Mouse (Mus musculus): Measurements from ENCODE around the gene 6430571L13Rik. TPM values are rescaled to one million over a fixed set of nuclear protein-coding genes. Genes with fewer than 3 reads are reported as not detected.
A peak's percentile ranks its signal among the peaks of the same experiment; 100 is the strongest.
"Not testable (repeated sequence)": the region's sequence is repeated elsewhere in the genome, so short reads cannot be mapped to it uniquely, and the experiment has no call there.

The 6430571L13Rik gene
- total RNA-seq, 1 experiment from 2014 or later: 0.25 TPM

- no peak for ATAC-seq (replicated peaks in 1 of 2; ENCODE audit: insufficient read depth in 1 of 2, low FRiP score in 2 of 2, low TSS enrichment in 1 of 2, low read depth in 1 of 2, poor library complexity in 2 of 2, severe bottlenecking in 2 of 2)
Measured at GRCm38 (mm10) chr9:107304383-107304782, 36.0 kb upstream of the 6430571L13Rik start.

DNA sequence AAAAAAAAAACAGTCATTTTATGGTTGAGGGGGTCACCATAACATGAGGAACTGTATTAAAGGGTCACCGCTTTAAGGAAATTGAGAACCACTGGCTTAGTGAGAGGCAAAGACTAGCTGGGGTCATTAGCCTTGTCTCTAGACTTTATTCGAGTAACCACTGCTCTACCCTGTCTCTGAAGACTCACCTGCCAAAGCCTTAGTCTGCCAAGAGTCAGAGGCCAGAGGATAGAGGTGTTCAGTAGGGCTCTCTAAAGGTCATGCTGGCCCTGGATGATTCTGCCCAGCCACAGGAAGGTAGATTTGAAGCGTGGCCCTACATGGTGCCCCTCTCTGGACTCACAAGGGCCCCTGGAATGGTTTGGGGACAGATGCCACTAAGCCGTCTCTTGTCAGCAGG is 35.4 kb upstream of the 6430571L13Rik start:
- no peak for ATAC-seq (replicated peaks in 1 of 2; ENCODE audit: insufficient read depth in 1 of 2, low FRiP score in 2 of 2, low TSS enrichment in 1 of 2, low read depth in 1 of 2, poor library complexity in 2 of 2, severe bottlenecking in 2 of 2)

GRCm38 (mm10) chr9:107305601-107306542 is 34.5 kb upstream of the 6430571L13Rik start:
- peak; percentile 30 to 59; a peak in 3 of 4 replicates for ATAC-seq (replicated peaks in 1 of 2; ENCODE audit: insufficient read depth in 1 of 2, low FRiP score in 2 of 2, low TSS enrichment in 1 of 2, low read depth in 1 of 2, poor library complexity in 2 of 2, severe bottlenecking in 2 of 2)

DNA sequence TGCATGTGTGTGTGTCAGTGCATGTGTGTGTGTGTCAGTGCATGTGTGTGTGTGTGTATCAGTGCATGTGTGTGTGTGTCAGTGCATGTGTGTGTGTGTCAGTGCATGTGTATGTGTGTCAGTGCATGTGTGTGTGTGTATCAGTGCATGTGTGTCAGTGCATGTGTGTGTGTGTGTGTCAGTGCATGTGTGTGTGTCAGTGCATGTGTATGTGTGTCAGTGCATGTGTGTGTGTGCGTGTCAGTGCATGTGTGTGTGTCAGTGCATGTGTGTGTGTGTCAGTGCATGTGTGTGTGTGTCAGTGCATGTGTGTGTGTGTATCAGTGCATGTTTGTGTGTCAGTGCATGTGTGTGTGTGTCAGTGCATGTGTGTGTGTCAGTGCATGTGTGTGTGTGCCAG is 33.7 kb upstream of the 6430571L13Rik start:
- ATAC-seq (replicated peaks in 1 of 2; ENCODE audit: insufficient read depth in 1 of 2, low FRiP score in 2 of 2, low TSS enrichment in 1 of 2, low read depth in 1 of 2, poor library complexity in 2 of 2, severe bottlenecking in 2 of 2): not testable (repeated sequence)

- ATAC-seq (replicated peaks in 1 of 2; ENCODE audit: insufficient read depth in 1 of 2, low FRiP score in 2 of 2, low TSS enrichment in 1 of 2, low read depth in 1 of 2, poor library complexity in 2 of 2, severe bottlenecking in 2 of 2): peak; percentile 7 to 23; a peak in 1 of 4 replicates
Measured at GRCm38 (mm10) chr9:107307099-107307872, 33.1 kb upstream of the 6430571L13Rik start.

- no peak; a peak in 1 of 4 replicates for ATAC-seq (replicated peaks in 1 of 2; ENCODE audit: insufficient read depth in 1 of 2, low FRiP score in 2 of 2, low TSS enrichment in 1 of 2, low read depth in 1 of 2, poor library complexity in 2 of 2, severe bottlenecking in 2 of 2)
Measured at GRCm38 (mm10) chr9:107307886-107308285, 32.5 kb upstream of the 6430571L13Rik start.

- ATAC-seq (replicated peaks in 1 of 2; ENCODE audit: insufficient read depth in 1 of 2, low FRiP score in 2 of 2, low TSS enrichment in 1 of 2, low read depth in 1 of 2, poor library complexity in 2 of 2, severe bottlenecking in 2 of 2): no peak
Measured at GRCm38 (mm10) chr9:107308346-107309000, 31.9 kb upstream of the 6430571L13Rik start.

- ATAC-seq (replicated peaks in 1 of 2; ENCODE audit: insufficient read depth in 1 of 2, low FRiP score in 2 of 2, low TSS enrichment in 1 of 2, low read depth in 1 of 2, poor library complexity in 2 of 2, severe bottlenecking in 2 of 2): no peak
Measured at GRCm38 (mm10) chr9:107309171-107309570, 31.2 kb upstream of the 6430571L13Rik start.

GRCm38 (mm10) chr9:107309600-107309999 is 30.8 kb upstream of the 6430571L13Rik start:
- no peak for ATAC-seq (replicated peaks in 1 of 2; ENCODE audit: insufficient read depth in 1 of 2, low FRiP score in 2 of 2, low TSS enrichment in 1 of 2, low read depth in 1 of 2, poor library complexity in 2 of 2, severe bottlenecking in 2 of 2)

DNA sequence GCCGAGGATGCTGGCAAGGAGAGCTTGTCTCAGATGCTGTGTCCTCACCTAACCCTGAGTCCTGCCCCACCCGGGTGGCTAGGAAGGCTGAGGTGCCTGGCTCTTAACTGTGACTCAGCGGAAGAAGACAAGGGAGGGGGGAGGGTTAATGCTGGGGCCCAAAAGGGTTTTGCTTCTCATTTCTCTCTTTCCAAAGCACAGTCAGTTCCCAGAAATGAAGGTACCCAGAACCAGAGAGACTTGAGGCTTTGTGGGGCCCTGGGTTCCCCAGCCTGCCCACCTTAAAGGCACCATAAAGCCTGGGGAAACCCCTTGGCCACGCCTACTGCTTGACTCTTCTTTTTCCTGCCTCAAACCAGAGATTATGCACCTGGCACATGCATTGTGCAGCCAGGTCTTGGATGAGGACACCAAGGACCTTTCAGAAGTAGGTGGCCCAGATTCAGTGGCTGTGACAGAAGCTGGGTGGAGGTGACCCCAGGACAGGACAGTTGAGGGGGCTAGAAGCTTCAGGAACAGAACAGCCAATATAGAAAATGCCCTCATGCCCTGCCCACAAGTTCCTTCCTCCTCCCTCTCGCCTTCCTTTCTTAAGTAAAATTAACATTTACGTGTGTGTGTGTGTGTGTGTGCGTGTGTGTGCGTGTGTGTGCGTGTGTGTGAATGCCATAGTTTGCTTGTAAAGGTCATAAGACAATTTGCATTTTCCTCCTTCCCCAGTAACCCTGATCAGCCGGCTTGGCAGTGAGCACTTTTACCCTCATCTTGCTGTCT is 27.4 kb upstream of the 6430571L13Rik start:
- ATAC-seq (replicated peaks in 1 of 2; ENCODE audit: insufficient read depth in 1 of 2, low FRiP score in 2 of 2, low TSS enrichment in 1 of 2, low read depth in 1 of 2, poor library complexity in 2 of 2, severe bottlenecking in 2 of 2): peak; percentile 88 to 92

GRCm38 (mm10) chr9:107313926-107314325 is 26.5 kb upstream of the 6430571L13Rik start:
- no peak for ATAC-seq (replicated peaks in 1 of 2; ENCODE audit: insufficient read depth in 1 of 2, low FRiP score in 2 of 2, low TSS enrichment in 1 of 2, low read depth in 1 of 2, poor library complexity in 2 of 2, severe bottlenecking in 2 of 2)

DNA sequence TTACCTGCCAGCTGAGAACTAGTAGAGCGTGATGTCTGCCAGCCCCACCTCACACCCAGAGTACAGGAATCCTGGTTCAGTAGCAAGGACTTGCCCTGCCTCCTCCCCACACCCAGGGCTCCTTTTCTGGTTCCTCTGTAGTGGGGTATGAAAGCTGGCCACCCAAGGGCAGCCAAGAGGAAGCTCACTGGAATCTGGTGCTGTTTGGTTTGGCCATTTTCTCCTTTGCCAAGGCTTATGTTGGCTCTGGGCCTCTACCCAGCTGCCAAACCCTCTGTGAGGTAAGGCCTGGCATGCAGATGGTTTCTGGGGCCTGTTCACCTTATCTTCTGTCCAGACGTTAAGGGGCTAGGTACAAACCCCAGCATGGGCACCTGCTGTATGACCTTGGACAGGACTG is 24.6 kb upstream of the 6430571L13Rik start:
- ATAC-seq (replicated peaks in 1 of 2; ENCODE audit: insufficient read depth in 1 of 2, low FRiP score in 2 of 2, low TSS enrichment in 1 of 2, low read depth in 1 of 2, poor library complexity in 2 of 2, severe bottlenecking in 2 of 2): no peak

DNA sequence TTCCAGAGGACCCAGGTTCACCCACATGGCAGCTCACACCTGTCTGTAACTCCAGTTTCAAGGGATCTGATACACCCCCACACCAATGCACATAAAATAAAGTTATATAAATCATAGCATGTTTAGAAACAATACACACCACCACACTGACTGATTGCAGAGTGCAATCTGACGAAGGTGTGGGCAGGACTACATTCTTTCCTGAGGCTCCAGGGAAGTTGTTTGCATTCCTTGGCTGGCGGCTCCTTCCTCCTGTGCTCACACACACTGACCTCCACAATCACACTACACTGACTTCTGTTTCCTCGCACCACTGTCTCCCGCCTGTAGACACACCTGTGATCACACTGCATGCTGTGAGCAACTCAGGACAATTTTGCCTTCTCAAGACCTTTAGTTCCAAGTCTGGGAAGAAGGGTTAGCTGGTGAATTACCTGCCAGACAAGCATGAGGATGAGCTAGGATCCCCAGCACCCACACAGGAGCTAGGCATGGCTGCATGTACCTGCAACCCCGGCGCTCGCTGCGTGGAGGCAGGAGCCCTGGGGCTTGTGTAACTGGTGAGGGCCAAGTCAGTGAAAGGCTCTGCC is 17.8 kb upstream of the 6430571L13Rik start:
- no peak for ATAC-seq (replicated peaks in 1 of 2; ENCODE audit: insufficient read depth in 1 of 2, low FRiP score in 2 of 2, low TSS enrichment in 1 of 2, low read depth in 1 of 2, poor library complexity in 2 of 2, severe bottlenecking in 2 of 2)

- peak; percentile 83 to 93 for ATAC-seq (replicated peaks in 1 of 2; ENCODE audit: insufficient read depth in 1 of 2, low FRiP score in 2 of 2, low TSS enrichment in 1 of 2, low read depth in 1 of 2, poor library complexity in 2 of 2, severe bottlenecking in 2 of 2)
Measured at GRCm38 (mm10) chr9:107323558-107323957, 16.8 kb upstream of the 6430571L13Rik start.

DNA sequence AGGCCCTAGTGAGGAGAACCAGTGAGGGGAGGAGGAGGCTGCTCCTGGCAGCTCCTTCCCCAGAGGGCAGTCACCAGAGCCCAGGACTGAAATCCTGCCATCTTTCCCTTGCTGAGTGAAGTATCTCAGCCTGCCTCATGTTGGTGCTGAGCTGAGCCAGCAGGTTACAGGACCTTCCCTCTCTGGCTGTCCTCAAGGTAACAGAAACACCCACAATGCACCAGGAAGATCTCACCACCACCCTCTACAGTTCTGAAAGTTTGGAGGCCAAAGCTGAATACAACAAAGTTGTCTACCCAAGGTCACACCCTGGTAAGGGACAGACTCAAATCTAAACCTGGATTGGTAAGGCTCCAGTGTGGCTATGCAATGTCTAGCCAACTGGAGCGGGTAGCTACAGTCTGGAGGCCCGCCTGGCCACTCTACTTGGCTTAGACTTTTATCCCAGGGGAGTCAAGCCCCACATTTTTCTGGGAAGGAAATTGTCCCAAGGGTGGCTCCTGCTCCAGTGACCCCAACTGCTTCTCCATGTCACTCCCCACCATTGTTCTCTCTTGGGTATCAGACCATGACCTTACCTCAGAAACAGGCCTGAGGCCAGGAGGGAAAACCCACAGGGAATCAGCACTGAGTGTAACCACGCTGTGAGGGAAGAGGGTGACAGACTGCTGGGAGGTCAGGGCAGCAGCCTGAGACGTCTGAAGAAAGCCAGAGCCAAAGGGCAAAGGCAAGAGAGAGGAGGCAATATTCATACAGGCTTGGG is 15.4 kb upstream of the 6430571L13Rik start:
- no peak for ATAC-seq (replicated peaks in 1 of 2; ENCODE audit: insufficient read depth in 1 of 2, low FRiP score in 2 of 2, low TSS enrichment in 1 of 2, low read depth in 1 of 2, poor library complexity in 2 of 2, severe bottlenecking in 2 of 2)

DNA sequence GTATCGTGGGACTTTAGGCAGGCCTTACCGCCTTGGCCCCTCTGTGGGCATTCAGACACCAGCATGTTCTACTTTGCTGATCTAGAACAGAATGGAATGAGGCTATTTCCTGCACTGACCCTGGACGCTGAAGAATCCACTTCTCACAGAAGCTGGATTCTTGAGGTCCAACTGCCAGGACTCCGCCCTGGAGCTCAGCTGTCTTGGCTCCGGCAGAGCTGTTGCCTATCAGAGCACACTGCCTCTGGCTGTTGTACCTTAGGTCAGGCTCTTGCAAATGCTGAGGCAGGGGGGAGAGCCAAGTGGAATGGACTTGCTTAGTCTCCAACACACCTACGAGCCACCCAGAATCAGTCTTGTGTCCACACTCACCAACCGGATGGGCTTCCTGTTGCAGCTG is 14.5 kb upstream of the 6430571L13Rik start:
- no peak for ATAC-seq (replicated peaks in 1 of 2; ENCODE audit: insufficient read depth in 1 of 2, low FRiP score in 2 of 2, low TSS enrichment in 1 of 2, low read depth in 1 of 2, poor library complexity in 2 of 2, severe bottlenecking in 2 of 2)

Measured in hematopoietic stem cell, adult 5-6 weeks (primary cell).